Mouse (Mus musculus): ENCODE data around the gene AU022252. TPM values are rescaled to one million over a fixed set of nuclear protein-coding genes. Genes with fewer than 3 reads are reported as not detected.
A peak's percentile ranks its signal among the peaks of the same experiment; 100 is the strongest.

AU022252 gene
- polyA plus RNA-seq, 1 experiment from 2014 or later: 35.2 TPM

GRCm38 (mm10) chr4:119194909-119195581 is 37.5 kb downstream of the AU022252 start, which contains the start of gene Svbp:
Svbp (plus strand) TSS chr4:119195306.
- H3K9me3 ChIP-seq (ENCODE audit: control insufficient read depth, low read length): no peaks in the 10 kb centered on the region
- no peaks in the 10 kb centered on the region for H3K36me3 ChIP-seq (ENCODE audit: control insufficient read depth, insufficient read depth, low read length)
- peak within 1 kb of the TSS; percentile 40; the same call in 1 of the 2 replicates for H3K27ac ChIP-seq (ENCODE audit: low read depth, low read length)
- H3K9ac ChIP-seq (ENCODE audit: low read length): peak within 1 kb of the TSS; percentile 84
- H3K27me3 ChIP-seq (ENCODE audit: control insufficient read depth, insufficient read depth, low read length): no peaks in the 10 kb centered on the region
- peak within 1 kb of the TSS; percentile 72 for H3K4me2 ChIP-seq
- H3K4me1 ChIP-seq (ENCODE audit: control insufficient read depth, insufficient read depth, low read length): peaks cover 11% of the 10 kb centered on the region
- WGBS: under 1% methylated on average over 47 of the region's 47 CpGs
- ATAC-seq (ENCODE audit: low FRiP score): peak; percentile 93
- DNase-seq (ENCODE audit: low spot score, missing footprints): peak; percentile 99
- H3K4me3 ChIP-seq (ENCODE audit: low read depth, low read length): peak within 1 kb of the TSS; percentile 81

DNA sequence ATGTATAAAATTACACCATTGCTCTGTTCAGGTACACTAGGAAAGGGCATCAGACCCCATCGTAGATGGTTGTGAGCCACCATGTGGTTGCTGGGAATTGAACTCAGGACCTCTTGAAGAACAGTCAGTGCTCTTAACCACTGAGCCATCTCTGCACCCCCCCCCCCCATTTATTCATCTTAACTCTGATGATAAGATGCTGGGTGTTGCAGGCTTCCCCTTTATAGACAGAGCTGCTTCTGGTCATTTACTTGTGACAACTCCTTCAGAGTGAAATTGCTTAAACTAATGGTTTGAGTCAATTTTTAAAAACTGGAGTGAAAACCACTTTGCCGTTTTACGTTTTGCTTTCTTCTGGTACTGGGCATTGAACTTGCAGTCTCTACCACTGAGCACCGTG is 39.8 kb downstream of the AU022252 start:
- 87% methylated on average over 4 of the region's 4 CpGs for WGBS
- H3K27ac ChIP-seq (ENCODE audit: low read depth, low read length): no peak overlapping the region
- ATAC-seq (ENCODE audit: low FRiP score) (no peak), DNase-seq (ENCODE audit: low spot score, missing footprints) (no peak)
- no peak overlapping the region for H3K9ac ChIP-seq (ENCODE audit: low read length)
- H3K4me1 ChIP-seq (ENCODE audit: control insufficient read depth, insufficient read depth, low read length): peaks cover 11% of the 10 kb centered on the region
- H3K27me3 ChIP-seq (ENCODE audit: control insufficient read depth, insufficient read depth, low read length): no peaks in the 10 kb centered on the region
- no peak overlapping the region for H3K4me2 ChIP-seq
- no peaks in the 10 kb centered on the region for H3K9me3 ChIP-seq (ENCODE audit: control insufficient read depth, low read length)
- no peak overlapping the region for H3K4me3 ChIP-seq (ENCODE audit: low read depth, low read length)
- no peaks in the 10 kb centered on the region for H3K36me3 ChIP-seq (ENCODE audit: control insufficient read depth, insufficient read depth, low read length)

GRCm38 (mm10) chr4:119191273-119191672 is 41.2 kb downstream of the AU022252 start:
- no peak for ATAC-seq (ENCODE audit: low FRiP score)
- H3K27me3 ChIP-seq (ENCODE audit: control insufficient read depth, insufficient read depth, low read length): no peaks in the 10 kb centered on the region

DNA sequence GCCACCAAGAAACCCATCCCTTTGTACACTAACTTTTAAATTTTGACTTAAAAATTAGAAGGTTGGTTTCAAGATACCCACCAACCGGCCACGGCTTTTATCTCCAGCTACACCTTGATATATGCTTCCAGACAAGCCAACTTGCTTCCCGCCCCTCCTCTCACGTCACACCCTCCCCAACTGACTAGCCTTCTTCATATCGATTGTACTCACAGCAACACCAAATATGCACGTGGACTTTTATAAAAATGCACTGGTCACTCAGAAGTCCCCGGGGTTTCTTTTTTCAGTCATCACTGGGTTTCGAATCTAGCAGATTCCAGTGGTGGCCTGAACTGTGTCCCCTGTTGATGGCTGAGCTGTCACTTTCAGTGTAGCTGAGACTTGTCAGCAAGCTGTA is 41.9 kb downstream of the AU022252 start:
- H3K27ac ChIP-seq (ENCODE audit: low read depth, low read length): no peak overlapping the region
- H3K9me3 ChIP-seq (ENCODE audit: control insufficient read depth, low read length): no peaks in the 10 kb centered on the region
- H3K27me3 ChIP-seq (ENCODE audit: control insufficient read depth, insufficient read depth, low read length): no peaks in the 10 kb centered on the region
- H3K4me2 ChIP-seq: peak overlapping the region; percentile 4; the same call in 1 of the 2 replicates
- DNase-seq (ENCODE audit: low spot score, missing footprints) (no peak), ATAC-seq (ENCODE audit: low FRiP score) (no peak)
- WGBS: 83% methylated on average over 8 of the region's 8 CpGs
- no peak overlapping the region for H3K4me3 ChIP-seq (ENCODE audit: low read depth, low read length)
- no peaks in the 10 kb centered on the region for H3K36me3 ChIP-seq (ENCODE audit: control insufficient read depth, insufficient read depth, low read length)
- H3K9ac ChIP-seq (ENCODE audit: low read length): no peak overlapping the region
- H3K4me1 ChIP-seq (ENCODE audit: control insufficient read depth, insufficient read depth, low read length): no peaks in the 10 kb centered on the region

More at GRCm38 (mm10) chr4:119191273-119191672, 41.2 kb downstream of the AU022252 start:
- Histone ChIP-seq H3K4me3 (ENCODE audit: low read depth, low read length) (no peak overlapping the region), H3K36me3 (ENCODE audit: control insufficient read depth, insufficient read depth, low read length) (no peaks in the 10 kb centered on the region), H3K9ac (ENCODE audit: low read length) (no peak overlapping the region), H3K27ac (ENCODE audit: low read depth, low read length) (no peak overlapping the region), H3K4me1 (ENCODE audit: control insufficient read depth, insufficient read depth, low read length) (peaks cover 4% of the 10 kb centered on the region), H3K4me2 (no peak overlapping the region; the same call in 1 of the 2 replicates), H3K9me3 (ENCODE audit: control insufficient read depth, low read length) (no peaks in the 10 kb centered on the region)
- no peak for DNase-seq (ENCODE audit: low spot score, missing footprints)
- 77% methylated on average over 3 of the region's 3 CpGs for WGBS

DNA sequence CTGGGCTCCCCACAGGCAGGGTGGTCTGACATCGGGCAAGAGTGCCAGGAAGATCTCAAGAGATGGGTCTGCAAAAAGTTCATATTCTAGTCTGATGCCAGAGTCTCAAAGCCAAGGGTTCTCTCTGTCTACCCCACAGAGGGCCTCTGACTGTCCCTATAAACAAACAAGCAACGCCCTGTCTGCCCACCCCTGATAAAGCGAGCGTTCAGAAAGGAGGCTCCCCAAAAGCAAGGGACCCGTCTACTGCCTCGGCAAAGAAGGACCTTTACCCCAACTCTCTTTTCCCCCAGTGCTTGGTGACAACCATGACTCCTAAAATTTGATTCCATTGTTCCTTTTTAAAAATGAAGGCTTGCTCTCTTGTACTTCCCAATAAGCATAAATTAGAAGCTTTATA is 42.6 kb downstream of the AU022252 start, which contains the start of gene Ermap:
Gene Ermap (minus strand): TSS at position 148 of the 400 bp plus-strand sequence.
- ATAC-seq (ENCODE audit: low FRiP score) (no peak), DNase-seq (ENCODE audit: low spot score, missing footprints) (no peak)
- H3K27me3 ChIP-seq (ENCODE audit: control insufficient read depth, insufficient read depth, low read length): no peaks in the 10 kb centered on the region
- no peak within 1 kb of the TSS for H3K4me3 ChIP-seq (ENCODE audit: low read depth, low read length)
- no peaks in the 10 kb centered on the region for H3K36me3 ChIP-seq (ENCODE audit: control insufficient read depth, insufficient read depth, low read length)
- H3K4me1 ChIP-seq (ENCODE audit: control insufficient read depth, insufficient read depth, low read length): no peaks in the 10 kb centered on the region
- no peak within 1 kb of the TSS for H3K9ac ChIP-seq (ENCODE audit: low read length)
- H3K27ac ChIP-seq (ENCODE audit: low read depth, low read length): 0 out of 2 replicates have a peak within 1 kb of the TSS, but pooled peaks have one; percentile 30
- WGBS: 77% methylated on average over 6 of the region's 6 CpGs
- peak within 1 kb of the TSS; percentile 4; the same call in 1 of the 2 replicates for H3K4me2 ChIP-seq
- no peaks in the 10 kb centered on the region for H3K9me3 ChIP-seq (ENCODE audit: control insufficient read depth, low read length)

- 0 out of 2 replicates have a peak overlapping the region, but pooled peaks have one; percentile 30 for H3K27ac ChIP-seq (ENCODE audit: low read depth, low read length)
- no peaks in the 10 kb centered on the region for H3K27me3 ChIP-seq (ENCODE audit: control insufficient read depth, insufficient read depth, low read length)
- H3K36me3 ChIP-seq (ENCODE audit: control insufficient read depth, insufficient read depth, low read length): no peaks in the 10 kb centered on the region
- ATAC-seq (ENCODE audit: low FRiP score) (no peak), DNase-seq (ENCODE audit: low spot score, missing footprints) (no peak)
- H3K4me3 ChIP-seq (ENCODE audit: low read depth, low read length): no peak overlapping the region
- 57% methylated on average over 6 of the region's 6 CpGs for WGBS
- H3K9ac ChIP-seq (ENCODE audit: low read length): no peak overlapping the region
- H3K4me2 ChIP-seq: no peak overlapping the region
- H3K4me1 ChIP-seq (ENCODE audit: control insufficient read depth, insufficient read depth, low read length): no peaks in the 10 kb centered on the region
- no peaks in the 10 kb centered on the region for H3K9me3 ChIP-seq (ENCODE audit: control insufficient read depth, low read length)
Observed at GRCm38 (mm10) chr4:119189392-119189791, 43.1 kb downstream of the AU022252 start.

DNA sequence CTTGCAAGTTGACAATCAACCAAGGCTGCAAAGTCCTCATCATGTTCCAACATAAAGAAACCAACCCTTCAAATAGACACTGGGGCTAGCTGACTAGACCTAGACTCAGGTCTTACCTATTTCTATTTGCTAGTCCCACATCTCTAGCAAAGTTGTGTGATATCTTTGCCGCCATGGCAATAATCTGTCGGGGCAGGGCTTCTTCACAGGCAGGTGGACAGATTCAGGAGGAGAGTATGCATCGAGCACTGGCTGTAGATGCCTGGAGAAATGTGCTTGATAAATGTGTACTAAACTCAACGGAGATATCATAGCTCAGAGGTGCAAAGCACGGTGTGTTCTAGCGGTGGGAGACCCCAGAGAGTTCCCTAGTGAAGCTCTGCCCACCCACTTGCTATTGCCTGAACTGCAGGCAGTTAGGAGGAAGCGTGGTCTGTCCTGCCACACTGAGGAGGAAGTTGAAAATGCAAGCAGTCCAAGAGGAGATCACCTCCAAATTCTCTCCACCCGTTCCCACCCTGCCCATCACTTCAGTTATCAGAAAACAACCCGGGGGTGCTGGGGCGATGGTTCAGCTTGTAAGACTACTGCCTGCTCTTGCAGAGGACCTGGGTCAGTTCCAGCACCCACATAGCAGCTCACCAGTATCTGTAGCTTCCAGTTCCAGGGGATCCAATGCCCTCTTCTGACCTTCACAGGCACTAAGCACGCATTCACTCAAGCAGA is 44.3 kb downstream of the AU022252 start:
- DNase-seq (ENCODE audit: low spot score, missing footprints) (peak; percentile 28), ATAC-seq (ENCODE audit: low FRiP score) (no peak)
- H3K36me3 ChIP-seq (ENCODE audit: control insufficient read depth, insufficient read depth, low read length): no peaks in the 10 kb centered on the region
- no peak overlapping the region for H3K27ac ChIP-seq (ENCODE audit: low read depth, low read length)
- 58% methylated on average over 11 of the region's 11 CpGs for WGBS
- H3K27me3 ChIP-seq (ENCODE audit: control insufficient read depth, insufficient read depth, low read length): no peaks in the 10 kb centered on the region
- no peak overlapping the region for H3K9ac ChIP-seq (ENCODE audit: low read length)
- H3K9me3 ChIP-seq (ENCODE audit: control insufficient read depth, low read length): no peaks in the 10 kb centered on the region
- no peak overlapping the region for H3K4me3 ChIP-seq (ENCODE audit: low read depth, low read length)
- no peak overlapping the region for H3K4me2 ChIP-seq
- H3K4me1 ChIP-seq (ENCODE audit: control insufficient read depth, insufficient read depth, low read length): no peaks in the 10 kb centered on the region

DNA sequence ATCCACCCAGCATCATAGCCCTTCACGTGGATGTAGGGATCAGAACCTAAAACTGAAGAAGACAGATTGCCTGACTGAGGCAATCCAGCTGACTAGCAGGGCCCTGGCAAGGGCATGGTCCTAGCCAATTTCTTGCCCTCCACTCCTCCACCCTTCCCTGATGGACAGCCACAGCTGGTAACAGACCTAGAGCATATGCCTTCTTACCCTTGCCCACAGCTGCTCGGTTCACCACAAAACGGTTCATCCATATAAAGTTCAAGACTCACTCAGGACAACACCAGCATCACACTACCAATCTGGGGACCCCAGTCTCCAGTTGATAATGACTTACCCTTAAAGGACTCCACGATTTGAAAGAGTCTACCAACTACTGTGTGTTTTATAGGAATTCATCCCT is 46.7 kb downstream of the AU022252 start:
- 82% methylated on average over 4 of the region's 4 CpGs for WGBS

GRCm38 (mm10) chr4:119183525-119183924 is 49.0 kb downstream of the AU022252 start:
- Histone ChIP-seq H3K4me3 (ENCODE audit: low read depth, low read length) (no peak overlapping the region), H3K27ac (ENCODE audit: low read depth, low read length) (no peak overlapping the region), H3K4me2 (no peak overlapping the region), H3K9ac (ENCODE audit: low read length) (no peak overlapping the region), H3K9me3 (ENCODE audit: control insufficient read depth, low read length) (no peaks in the 10 kb centered on the region), H3K4me1 (ENCODE audit: control insufficient read depth, insufficient read depth, low read length) (no peaks in the 10 kb centered on the region), H3K27me3 (ENCODE audit: control insufficient read depth, insufficient read depth, low read length) (no peaks in the 10 kb centered on the region), H3K36me3 (ENCODE audit: control insufficient read depth, insufficient read depth, low read length) (no peaks in the 10 kb centered on the region)
- DNase-seq (ENCODE audit: low spot score, missing footprints): no peak
- 43% methylated on average over 1 of the region's 1 CpGs for whole genome bisulfite sequencing
- no peak for ATAC-seq (ENCODE audit: low FRiP score)

More for the DNA sequence above, 46.7 kb downstream of the AU022252 start:
- Histone ChIP-seq H3K9ac (ENCODE audit: low read length) (no peak overlapping the region), H3K4me2 (no peak overlapping the region), H3K4me3 (ENCODE audit: low read depth, low read length) (no peak overlapping the region), H3K9me3 (ENCODE audit: control insufficient read depth, low read length) (no peaks in the 10 kb centered on the region), H3K4me1 (ENCODE audit: control insufficient read depth, insufficient read depth, low read length) (no peaks in the 10 kb centered on the region), H3K36me3 (ENCODE audit: control insufficient read depth, insufficient read depth, low read length) (no peaks in the 10 kb centered on the region), H3K27me3 (ENCODE audit: control insufficient read depth, insufficient read depth, low read length) (no peaks in the 10 kb centered on the region), H3K27ac (ENCODE audit: low read depth, low read length) (no peak overlapping the region)
- ATAC-seq (ENCODE audit: low FRiP score) (no peak), DNase-seq (ENCODE audit: low spot score, missing footprints) (no peak)

All from midbrain, embryonic 11.5 days (tissue).